Mouse (Mus musculus) left cerebral cortex, postnatal 14 days (tissue): ENCODE data around the gene Zfhx3. TPM values are rescaled to one million over a fixed set of nuclear protein-coding genes. Genes with fewer than 3 reads are reported as not detected.

Experiments used
- DNase-seq, 2 experiments: peaks; one replicate each; pipeline ENCODE4 v3.0.0; 2021 to 2022; ENCODE audit warnings: low spot score in 2 of 2, mixed read lengths in 1 of 2
- intact Hi-C: fragments of 180-260 bp; cut with DNase I; formaldehyde crosslinking; loops from one replicate; pipeline ENCODE4 v1.15.1; 2025
- total RNA-seq, 2 experiments: library from RNA; stranded (reverse); gene quantifications; 2 replicates each; pipeline ENCODE4 v1.2.3; 2021

Zfhx3 gene
- total RNA-seq, 2 experiments from 2014 or later: 4.1 to 4.2 TPM

- intact Hi-C loops: loop anchor here (5.0 to 10.0 kb wide), 4 partner anchors 457 to 752 kb away; no protein-coding TSS in a partner anchor
- DNase-seq: no peak
These were observed 757.3 kb downstream of the Zfhx3 start for GRCm38 (mm10) chr8:108699454-108700345.

GRCm38 (mm10) chr8:108701381-108702175, 759.1 kb downstream of the Zfhx3 start:
- intact Hi-C loops: loop anchor here (5.0 to 10.0 kb wide), 4 partner anchors 459 to 754 kb away; no protein-coding TSS in a partner anchor
- no peak for DNase-seq

- intact Hi-C loops: loop anchor here (5.0 to 10.0 kb wide), 4 partner anchors 460 to 755 kb away; no protein-coding TSS in a partner anchor
- no peak for DNase-seq
These were observed 759.8 kb downstream of the Zfhx3 start for GRCm38 (mm10) chr8:108702201-108702600.

GRCm38 (mm10) chr8:108705751-108706150, 763.3 kb downstream of the Zfhx3 start:
- intact Hi-C loops: loop anchor here (10.0 kb wide), 1 partner anchor 539 kb away; no protein-coding TSS in a partner anchor
- no peak for DNase-seq

GRCm38 (mm10) chr8:108706491-108706847, 764.0 kb downstream of the Zfhx3 start:
- intact Hi-C loops: loop anchor here (10.0 kb wide), 1 partner anchor 538 kb away; no protein-coding TSS in a partner anchor

GRCm38 (mm10) chr8:108706848-108707541, 764.6 kb downstream of the Zfhx3 start:
- intact Hi-C loops: loop anchor here (10.0 kb wide), 1 partner anchor 538 kb away; no protein-coding TSS in a partner anchor

More at GRCm38 (mm10) chr8:108706491-108706847, 764.0 kb downstream of the Zfhx3 start:
- DNase-seq: no peak

GRCm38 (mm10) chr8:108707576-108708281, 765.3 kb downstream of the Zfhx3 start:
- no peak for DNase-seq
- intact Hi-C loops: loop anchor here (10.0 kb wide), 1 partner anchor 537 kb away; no protein-coding TSS in a partner anchor

More at GRCm38 (mm10) chr8:108706848-108707541, 764.6 kb downstream of the Zfhx3 start:
- DNase-seq: no peak

GRCm38 (mm10) chr8:108708833-108709387, 766.5 kb downstream of the Zfhx3 start:
- intact Hi-C loops: loop anchor here (10.0 kb wide), 1 partner anchor 536 kb away; no protein-coding TSS in a partner anchor
- no peak for DNase-seq

- DNase-seq: no peak
- intact Hi-C loops: loop anchor here (10.0 kb wide), 1 partner anchor 535 kb away; no protein-coding TSS in a partner anchor
These were observed 767.0 kb downstream of the Zfhx3 start for GRCm38 (mm10) chr8:108709441-108709840.

GRCm38 (mm10) chr8:108709928-108710606, 767.6 kb downstream of the Zfhx3 start:
- intact Hi-C loops: loop anchor here (10.0 kb wide), 1 partner anchor 535 kb away; no protein-coding TSS in a partner anchor
- DNase-seq: no peak

- intact Hi-C loops: no loop called here
- DNase-seq: no peak
These were observed 768.4 kb downstream of the Zfhx3 start for GRCm38 (mm10) chr8:108710607-108711489.

- intact Hi-C loops: no loop called here
- no peak for DNase-seq
These were observed 769.0 kb downstream of the Zfhx3 start for GRCm38 (mm10) chr8:108711490-108711793.

GRCm38 (mm10) chr8:108712001-108712411, 769.6 kb downstream of the Zfhx3 start:
- no peak for DNase-seq
- intact Hi-C loops: no loop called here

GRCm38 (mm10) chr8:108712607-108713006, 770.2 kb downstream of the Zfhx3 start:
- intact Hi-C loops: no loop called here
- DNase-seq: no peak

GRCm38 (mm10) chr8:108713346-108714142, 771.1 kb downstream of the Zfhx3 start:
- intact Hi-C loops: no loop called here

GRCm38 (mm10) chr8:108714143-108714635, 771.7 kb downstream of the Zfhx3 start:
- intact Hi-C loops: no loop called here
- no peak for DNase-seq

More at GRCm38 (mm10) chr8:108713346-108714142, 771.1 kb downstream of the Zfhx3 start:
- DNase-seq: no peak
